In genomic region chr3:101163160-101163990, GRCm38 (mm10) we compare ENCODE assay signal across 9 mouse cellular contexts. TPM values are rescaled to one million over a fixed set of nuclear protein-coding genes. Genes with fewer than 3 reads are reported as not detected.
A peak's percentile ranks its signal among the peaks of the same experiment; 100 is the strongest.
DNase-seq lines count a peak whose midpoint lies in the region; ATAC-seq and TF ChIP-seq lines count a peak whose summit lies in the region.
"Had no signal": no experiment of that assay in that cellular context is flagged by ENCODE, and none has a peak within 500 bp of the region (broad histone marks: within the 10 kb centered on the region; RNA-seq: fewer than 3 reads in every experiment).

No protein-coding gene starts in this region.

- TF ChIP-seq POLR2A in heart, adult 2 months (IDR thresholded peaks at IDR 0.05; ENCODE audit: insufficient read depth, low read depth, low read length), result no peak

- 60% methylated on average over 16 of the region's 16 CpGs for WGBS in heart, adult 2 months
- WGBS in embryonic facial prominence, embryonic 14.5 days, result 31% methylated on average over 16 of the region's 16 CpGs
- 28% methylated on average over 16 of the region's 16 CpGs for WGBS in stomach, postnatal 0 days

- H3K4me2 ChIP-seq in embryonic facial prominence, embryonic 14.5 days (ENCODE audit: low read depth, low read length), result peak overlapping the region; percentile 38
- H3K4me2 ChIP-seq in stomach, postnatal 0 days (replicated peaks; ENCODE audit: low read depth), result no peak overlapping the region
- H3K4me2 ChIP-seq: liver, embryonic 13.5 days had no signal

- H3K9ac ChIP-seq in heart, adult 2 months (ENCODE audit: low read depth, low read length), result no peak overlapping the region
- no peak overlapping the region for H3K9ac ChIP-seq in embryonic facial prominence, embryonic 14.5 days (ENCODE audit: low read depth, low read length)
- H3K9ac ChIP-seq in stomach, postnatal 0 days (ENCODE audit: low read length), result no peak overlapping the region
- H3K9ac ChIP-seq: liver, embryonic 13.5 days had no signal

- intact Hi-C loops in heart, adult 2 months (cut with DNase I), result loop anchor here (5.0 kb wide), 3 partner anchors 116 to 166 kb away; no protein-coding TSS in a partner anchor
- intact Hi-C loops in heart, postnatal 14 days (cut with DNase I), result loop anchor here (2.0 to 5.0 kb wide), 3 partner anchors 131 to 191 kb away; no protein-coding TSS in a partner anchor

- DNase-seq in heart, adult 2 months, result no peak
- no peak for DNase-seq in heart, postnatal 14 days
- DNase-seq in right cerebral cortex, postnatal 10 days (ENCODE audit: low spot score in 2 of 2), result peak; percentile 42 to 51
- no peak for DNase-seq in right cerebral cortex, postnatal 36 days (ENCODE audit: low spot score in 2 of 2)
- DNase-seq in embryonic facial prominence, embryonic 14.5 days (ENCODE audit: low spot score), result peak; percentile 30
- DNase-seq in stomach, postnatal 0 days (ENCODE audit: low spot score), result no peak
- DNase-seq in kidney, adult 9 months, result no peak
- no peak for DNase-seq in lung, postnatal 10 days
- DNase-seq: liver, embryonic 13.5 days had no signal

- H3K4me3 ChIP-seq in heart, adult 2 months, result no peak overlapping the region
- H3K4me3 ChIP-seq in embryonic facial prominence, embryonic 14.5 days (ENCODE audit: low read depth, low read length), result no peak overlapping the region
- H3K4me3 ChIP-seq in stomach, postnatal 0 days (ENCODE audit: low read depth, low read length), result no peak overlapping the region
- H3K4me3 ChIP-seq: liver, embryonic 13.5 days had no signal

- no peaks in the 10 kb centered on the region for H3K36me3 ChIP-seq in heart, adult 2 months (ENCODE audit: control insufficient read depth, insufficient read depth, low read length)
- no peaks in the 10 kb centered on the region for H3K36me3 ChIP-seq in embryonic facial prominence, embryonic 14.5 days (ENCODE audit: control insufficient read depth, insufficient read depth, low read length)
- no peaks in the 10 kb centered on the region for H3K36me3 ChIP-seq in stomach, postnatal 0 days (ENCODE audit: control insufficient read depth, insufficient read depth, low read length)
- H3K36me3 ChIP-seq: liver, embryonic 13.5 days had no signal

- peaks cover 3% of the 10 kb centered on the region for H3K4me1 ChIP-seq in heart, adult 2 months (ENCODE audit: control insufficient read depth, insufficient read depth, low read length)
- peaks cover 33% of the 10 kb centered on the region for H3K4me1 ChIP-seq in embryonic facial prominence, embryonic 14.5 days (ENCODE audit: control insufficient read depth, insufficient read depth, low read length)
- H3K4me1 ChIP-seq in stomach, postnatal 0 days (replicated peaks; ENCODE audit: control insufficient read depth, insufficient read depth), result no peaks in the 10 kb centered on the region
- H3K4me1 ChIP-seq: liver, embryonic 13.5 days had no signal

- H3K27me3 ChIP-seq in heart, adult 2 months (ENCODE audit: control insufficient read depth, insufficient read depth, low read length), result no peaks in the 10 kb centered on the region
- H3K27me3 ChIP-seq in embryonic facial prominence, embryonic 14.5 days (replicated peaks; ENCODE audit: control insufficient read depth, insufficient read depth, low read length), result no peaks in the 10 kb centered on the region
- no peaks in the 10 kb centered on the region for H3K27me3 ChIP-seq in stomach, postnatal 0 days (ENCODE audit: control insufficient read depth, insufficient read depth, low read length)

- no peak for TF ChIP-seq EP300 in heart, adult 2 months (IDR thresholded peaks at IDR 0.05; ENCODE audit: insufficient read depth, low read depth, low read length)
- no peak for TF ChIP-seq EP300 in stomach, postnatal 0 days (optimal IDR thresholded peaks at IDR 0.05)

- H3K79me2 ChIP-seq in heart, adult 2 months (replicated peaks; ENCODE audit: control insufficient read depth, insufficient read depth, low read length), result no peaks in the 10 kb centered on the region

- no peaks in the 10 kb centered on the region for H3K9me3 ChIP-seq in embryonic facial prominence, embryonic 14.5 days (ENCODE audit: control insufficient read depth, low read length)
- H3K9me3 ChIP-seq in stomach, postnatal 0 days (ENCODE audit: control insufficient read depth, low read length), result no peaks in the 10 kb centered on the region
- H3K9me3 ChIP-seq: liver, embryonic 13.5 days had no signal

- no peak for ATAC-seq in embryonic facial prominence, embryonic 14.5 days (ENCODE audit: low read depth)
- ATAC-seq in stomach, postnatal 0 days (ENCODE audit: low FRiP score, low TSS enrichment), result peak; percentile 68

- peak; percentile 56 for TF ChIP-seq CTCF in heart, adult 2 months (IDR thresholded peaks at IDR 0.05)
- TF ChIP-seq CTCF in stomach, postnatal 0 days (IDR thresholded peaks at IDR 0.05; ENCODE audit: low read depth), result peak; percentile 51

- H3K27ac ChIP-seq in heart, adult 2 months, result no peak overlapping the region
- H3K27ac ChIP-seq in embryonic facial prominence, embryonic 14.5 days (replicated peaks; ENCODE audit: low read depth, low read length), result 0 out of 2 replicates have a peak overlapping the region, but pooled peaks have one; percentile 18
- H3K27ac ChIP-seq in stomach, postnatal 0 days (replicated peaks), result no peak overlapping the region
- H3K27ac ChIP-seq: liver, embryonic 13.5 days had no signal

RNA-seq across cellular contexts. Expression of gene Ptgfrn, which starts 53.3 kb away (rescaled TPM):
- 10 to 100 TPM; 19.4 to 25.1 TPM for total RNA-seq in heart, adult 2 months (2021)
- polyA plus RNA-seq in heart, adult 2 months (2012; rRNA removed), result 18.5 and 27.2 TPM in 2 replicates
- 10 to 100 TPM; 48.9 to 49.4 TPM for total RNA-seq in heart, postnatal 14 days (2021)
- polyA plus RNA-seq in embryonic facial prominence, embryonic 14.5 days (2014; fragmentation: Nextera tagmentation; extraction: Ambion mirVana), result 9.7 and 10.2 TPM in 2 replicates
- polyA plus RNA-seq in stomach, postnatal 0 days (2015; fragmentation: Nextera tagmentation; extraction: Ambion mirVana), result 5.3 and 5.8 TPM in 2 replicates

Comparison
In these comparisons a context has a peak if more than half of its experiments do, and no peak if none do; other contexts are left out.
1. DNase-seq: peak in right cerebral cortex, postnatal 10 days (2 of 2) and embryonic facial prominence, embryonic 14.5 days (single experiment); none in heart, adult 2 months (0 of 2), heart, postnatal 14 days (0 of 2), right cerebral cortex, postnatal 36 days (0 of 2), stomach, postnatal 0 days (single experiment), kidney, adult 9 months (single experiment) and lung, postnatal 10 days (single experiment).